Comparison of ENCODE assay signal across 8 mouse cellular contexts in genomic region chr1:52630937-52631299, GRCm38 (mm10). TPM values are rescaled to one million over a fixed set of nuclear protein-coding genes. Genes with fewer than 3 reads are reported as not detected.
DNase-seq lines count a peak whose midpoint lies in the region; ATAC-seq and TF ChIP-seq lines count a peak whose summit lies in the region.

No protein-coding gene starts in this region.

- TF ChIP-seq CTCF in MEL (IDR thresholded peaks at IDR 0.05 in 2 of 3, conservative IDR thresholded peaks at IDR 0.05 in 1 of 3; ENCODE audit: control insufficient read depth in 1 of 3, insufficient read depth in 1 of 3, low read depth in 2 of 3, low read length in 3 of 3, poor library complexity in 1 of 3, severe bottlenecking in 1 of 3): no peak

- TF ChIP-seq EP300 in MEL (IDR thresholded peaks at IDR 0.05; ENCODE audit: low read depth in 1 of 2, low read length in 2 of 2): no peak

- no peaks in the 10 kb centered on the region for H3K9me3 ChIP-seq in kidney, embryonic 14.5 days (ENCODE audit: control insufficient read depth, low read length)
- no peaks in the 10 kb centered on the region for H3K9me3 ChIP-seq in MEL (replicated peaks; ENCODE audit: insufficient read depth, low read length)
- no peaks in the 10 kb centered on the region for H3K9me3 ChIP-seq in forebrain, embryonic 10.5 days
- no peaks in the 10 kb centered on the region for H3K9me3 ChIP-seq in limb, embryonic 14.5 days (ENCODE audit: control insufficient read depth, low read length)
- no peaks in the 10 kb centered on the region for H3K9me3 ChIP-seq in neural tube, embryonic 15.5 days (replicated peaks)

- H3K4me1 ChIP-seq in kidney, embryonic 14.5 days (ENCODE audit: control insufficient read depth, insufficient read depth, low read length): peaks cover 5% of the 10 kb centered on the region; the same call in 1 of the 2 replicates
- no peaks in the 10 kb centered on the region for H3K4me1 ChIP-seq in MEL (ENCODE audit: control insufficient read depth in 1 of 2, insufficient read depth in 2 of 2, low read length in 2 of 2)
- H3K4me1 ChIP-seq in forebrain, embryonic 10.5 days: peaks cover 12% of the 10 kb centered on the region
- peaks cover 4% of the 10 kb centered on the region; the same call in 1 of the 2 replicates for H3K4me1 ChIP-seq in limb, embryonic 14.5 days (ENCODE audit: control insufficient read depth, insufficient read depth, low read length)
- H3K4me1 ChIP-seq in neural tube, embryonic 15.5 days: peaks cover 14% of the 10 kb centered on the region

- H3K9ac ChIP-seq in kidney, embryonic 14.5 days (ENCODE audit: low read depth, low read length): peak overlapping the region; percentile 67
- H3K9ac ChIP-seq in MEL (ENCODE audit: control insufficient read depth, low read depth, low read length, poor library complexity, severe bottlenecking): peak overlapping the region; percentile 87
- H3K9ac ChIP-seq in limb, embryonic 14.5 days (ENCODE audit: low read depth, low read length, severe bottlenecking): peak overlapping the region; percentile 80
- peak overlapping the region; percentile 92 for H3K9ac ChIP-seq in neural tube, embryonic 15.5 days (replicated peaks)

- no peaks in the 10 kb centered on the region for H3K27me3 ChIP-seq in kidney, embryonic 14.5 days (ENCODE audit: control insufficient read depth, insufficient read depth, low read length)
- no peaks in the 10 kb centered on the region for H3K27me3 ChIP-seq in MEL (ENCODE audit: control insufficient read depth in 1 of 2, insufficient read depth in 2 of 2, low read length in 2 of 2)
- H3K27me3 ChIP-seq in forebrain, embryonic 10.5 days (ENCODE audit: poor library complexity, severe bottlenecking): 0 out of 2 replicates have a peak, but pooled peaks cover 4% of the 10 kb centered on the region
- H3K27me3 ChIP-seq in limb, embryonic 14.5 days (ENCODE audit: control insufficient read depth, insufficient read depth, low read length): no peaks in the 10 kb centered on the region
- H3K27me3 ChIP-seq in neural tube, embryonic 15.5 days (replicated peaks): no peaks in the 10 kb centered on the region

- no peak for TF ChIP-seq RAD21 in MEL (IDR thresholded peaks at IDR 0.05; ENCODE audit: low read depth, low read length)

- DNase-seq in kidney, postnatal 10 days: no peak
- peak; percentile 80 for DNase-seq in MEL (ENCODE audit: low read depth, low spot score)
- no peak for DNase-seq in forebrain, embryonic 10.5 days (ENCODE audit: extremely low spot score, low spot score)
- peak; percentile 53 for DNase-seq in limb, embryonic 14.5 days (ENCODE audit: low spot score)
- DNase-seq in cerebellum, postnatal 10 days: no peak
- DNase-seq in gastrocnemius, postnatal 4 days (ENCODE audit: low spot score in 2 of 2): no peak

- H3K4me3 ChIP-seq in kidney, embryonic 14.5 days (ENCODE audit: low read length): peak overlapping the region; percentile 50
- peak overlapping the region; percentile 94 to 95 for H3K4me3 ChIP-seq in MEL (ENCODE audit: control insufficient read depth in 1 of 2, insufficient read depth in 1 of 2, low read depth in 2 of 2, low read length in 2 of 2)
- H3K4me3 ChIP-seq in forebrain, embryonic 10.5 days: peak overlapping the region; percentile 87
- peak overlapping the region; percentile 74 for H3K4me3 ChIP-seq in limb, embryonic 14.5 days (replicated peaks; ENCODE audit: low read length)
- peak overlapping the region; percentile 91 for H3K4me3 ChIP-seq in neural tube, embryonic 15.5 days (replicated peaks)

- H3K4me2 ChIP-seq in kidney, embryonic 14.5 days (replicated peaks; ENCODE audit: low read depth, low read length): peak overlapping the region; percentile 55
- peak overlapping the region; percentile 55 for H3K4me2 ChIP-seq in limb, embryonic 14.5 days (replicated peaks; ENCODE audit: low read depth, low read length, severe bottlenecking)
- peak overlapping the region; percentile 60 for H3K4me2 ChIP-seq in neural tube, embryonic 15.5 days

- under 1% methylated on average over 6 of the region's 6 CpGs for WGBS in kidney, embryonic 14.5 days
- WGBS in forebrain, embryonic 10.5 days: 0% methylated on average over 6 of the region's 6 CpGs
- WGBS in limb, embryonic 14.5 days: 2% methylated on average over 6 of the region's 6 CpGs
- 1% methylated on average over 6 of the region's 6 CpGs for WGBS in neural tube, embryonic 15.5 days

- peaks cover 4% of the 10 kb centered on the region; the same call in 1 of the 2 replicates for H3K79me2 ChIP-seq in MEL (ENCODE audit: control insufficient read depth, insufficient read depth, low read length, poor library complexity)

- TF ChIP-seq POLR2A in MEL (IDR thresholded peaks at IDR 0.05; ENCODE audit: control insufficient read depth in 1 of 2, insufficient read depth in 1 of 2, low read depth in 1 of 2, low read length in 2 of 2, poor library complexity in 1 of 2): no peak; a peak in 1 of 4 replicates
- no peak for TF ChIP-seq POLR2A in limb, embryonic 14.5 days (IDR thresholded peaks at IDR 0.05; ENCODE audit: borderline replicate concordance, extremely low read depth, insufficient read depth, insufficient read length)

- peak; percentile 76; the same call in 1 of the 2 replicates for ATAC-seq in kidney, embryonic 14.5 days (ENCODE audit: low FRiP score, low TSS enrichment)
- peak; percentile 69 for ATAC-seq in limb, embryonic 14.5 days (ENCODE audit: low FRiP score, low read depth)
- peak; percentile 90 for ATAC-seq in neural tube, embryonic 15.5 days (ENCODE audit: low FRiP score)

- H3K36me3 ChIP-seq in kidney, embryonic 14.5 days (ENCODE audit: control insufficient read depth, insufficient read depth, low read length): no peaks in the 10 kb centered on the region
- H3K36me3 ChIP-seq in MEL (ENCODE audit: control insufficient read depth in 1 of 2, insufficient read depth in 2 of 2, low read length in 2 of 2): peaks cover 0 to 7% of the 10 kb centered on the region in 2 experiments; a peak in 2 of 4 replicates
- H3K36me3 ChIP-seq in forebrain, embryonic 10.5 days (replicated peaks): peaks cover 12% of the 10 kb centered on the region; the same call in 1 of the 2 replicates
- no peaks in the 10 kb centered on the region for H3K36me3 ChIP-seq in limb, embryonic 14.5 days (ENCODE audit: control insufficient read depth, insufficient read depth, low read length)
- no peaks in the 10 kb centered on the region for H3K36me3 ChIP-seq in neural tube, embryonic 15.5 days

- peak overlapping the region; percentile 68 for H3K27ac ChIP-seq in kidney, embryonic 14.5 days (ENCODE audit: low read depth, low read length)
- peak overlapping the region; percentile 49 for H3K27ac ChIP-seq in MEL (ENCODE audit: control insufficient read depth, low read depth, low read length)
- H3K27ac ChIP-seq in forebrain, embryonic 10.5 days: peak overlapping the region; percentile 97
- peak overlapping the region; percentile 81 for H3K27ac ChIP-seq in limb, embryonic 14.5 days (replicated peaks; ENCODE audit: low read depth, low read length)
- peak overlapping the region; percentile 91 for H3K27ac ChIP-seq in neural tube, embryonic 15.5 days (replicated peaks)

TF ChIP-seq in MEL, 35 proteins besides CTCF, POLR2A, EP300 and RAD21:
- TF ChIP-seq TBP (IDR thresholded peaks at IDR 0.05; ENCODE audit: low read depth, low read length) (0 out of 2 replicates have a peak, but pooled peaks have one; percentile 22), MYB (IDR thresholded peaks at IDR 0.05; ENCODE audit: low read depth, low read length) (no peak), SIN3A (IDR thresholded peaks at IDR 0.05; ENCODE audit: low read length) (0 out of 2 replicates have a peak, but pooled peaks have one; percentile 10), GABPA (IDR thresholded peaks at IDR 0.05; ENCODE audit: low read depth, low read length) (no peak)

RNA-seq across cellular contexts. Expression of gene Nemp2, which starts 0.4 kb away (rescaled TPM):
- 7.9 and 14.5 TPM in 2 replicates for polyA plus RNA-seq in kidney, embryonic 14.5 days (2014; fragmentation: Nextera tagmentation; extraction: Ambion mirVana)
- 2.6 and 2.8 TPM in 2 replicates for total RNA-seq in MEL (2012; rRNA removed)
- polyA plus RNA-seq in MEL (2012; ENCODE audit: insufficient read depth in 1 of 2, insufficient read length in 2 of 2, low read depth in 1 of 2, low replicate concordance in 2 of 2, missing spikeins in 1 of 2): 1 to 10 TPM in 1 of 2 experiments, not detected in 1; 4.6 TPM
- polyA plus RNA-seq in forebrain, embryonic 10.5 days (2016; fragmentation: Nextera tagmentation; extraction: Ambion mirVana): 10.1 and 10.3 TPM in 2 replicates
- polyA plus RNA-seq in limb, embryonic 14.5 days (2012; rRNA removed): 24.7 and 29.9 TPM in 2 replicates
- 11.8 and 11.9 TPM in 2 replicates for polyA plus RNA-seq in limb, embryonic 14.5 days (2014; fragmentation: Nextera tagmentation; extraction: Ambion mirVana)
- 3.8 and 5.8 TPM in 2 replicates for polyA plus RNA-seq in neural tube, embryonic 15.5 days (2015; fragmentation: Nextera tagmentation; extraction: Ambion mirVana)
- total RNA-seq in gastrocnemius, postnatal 4 days (2021): 1 to 10 TPM; 4.2 to 5.8 TPM

Comparison
In these comparisons a context has a peak if more than half of its experiments do, and no peak if none do; other contexts are left out.
1. DNase-seq: peak in MEL (single experiment) and limb, embryonic 14.5 days (single experiment); none in kidney, postnatal 10 days (single experiment), forebrain, embryonic 10.5 days (single experiment), cerebellum, postnatal 10 days (0 of 2) and gastrocnemius, postnatal 4 days (0 of 2).
2. Peak in every context shown above with its lines, with median percentiles within 50 percentile points of each other: ATAC-seq, H3K27ac ChIP-seq, H3K4me2 ChIP-seq, H3K4me3 ChIP-seq and H3K9ac ChIP-seq.